Mouse (Mus musculus) bone marrow, adult 2 months (tissue): ENCODE results near the gene Gm4981.

Source experiments
- CTCF ChIP-seq: fragments of 200-500 bp; IDR thresholded peaks from 2 replicates; pipeline ENCODE4 v1.5.1; 2011; ENCODE audit warnings: low read length, control low read depth; ENCODE audit not compliant: control insufficient read depth, insufficient read depth
- POLR2A ChIP-seq: fragments of 200-500 bp; IDR thresholded peaks from 2 replicates; pipeline ENCODE4 v1.6.1; 2011; ENCODE audit warnings: low read depth, mild to moderate bottlenecking, control low read depth, low read length, borderline replicate concordance; ENCODE audit not compliant: control insufficient read depth

- TF ChIP-seq CTCF (no peak), POLR2A (no peak)
Observed at GRCm38 (mm10) chr10:58258466-58258865, 22.0 kb upstream of the Gm4981 start.
